Mouse (Mus musculus) CH12.LX (cell line): ENCODE measurements around the gene Cntnap1.

ENCODE experiments used
- CTCF ChIP-seq, 2 experiments: IDR thresholded peaks in 1 of 2; conservative IDR thresholded peaks in 1 of 2; 2 replicates each; pipeline ENCODE4 v1.5.1; 2011 to 2012; ENCODE audit warnings: low read depth in 2 of 2, low read length in 2 of 2, improper control_type of control experiment in 1 of 2, inconsistent platforms in 1 of 2, mild to moderate bottlenecking in 1 of 2, moderate library complexity in 1 of 2
- POLR2A ChIP-seq: IDR thresholded peaks from 2 replicates; pipeline ENCODE4 v1.6.1; 2011; ENCODE audit warnings: low read depth, mild to moderate bottlenecking, improper control_type of control experiment, low read length

GRCm38 (mm10) chr11:101238071-101238647 lies 67.8 kb downstream of the Cntnap1 start:
- TF ChIP-seq CTCF (conservative IDR thresholded peaks at IDR 0.05 in 1 of 2, IDR thresholded peaks at IDR 0.05 in 1 of 2; ENCODE audit: low read depth in 2 of 2, low read length in 2 of 2) = no peak
- TF ChIP-seq POLR2A = no peak
